Mouse (Mus musculus) neural tube, embryonic 11.5 days (tissue): Measurements from ENCODE around the gene Rfx8. TPM values are rescaled to one million over a fixed set of nuclear protein-coding genes. Genes with fewer than 3 reads are reported as not detected.

Experiments used
- ATAC-seq: fragments of 200-750 bp; cut with Nextera tagmentation; 2 replicates; pipeline ENCODE4 v1.8.0; 2017; ENCODE audit warnings: moderate number of reproducible peaks, mild to moderate bottlenecking, moderate TSS enrichment, moderate library complexity; ENCODE audit not compliant: insufficient read depth, low FRiP score, low TSS enrichment
- DNase-seq: peaks from one replicate; pipeline ENCODE4 v3.0.0-alpha.2; 2015; ENCODE audit warnings: low spot score
- H3K27ac ChIP-seq: fragments of 300-500 bp; sonication (generic); 2 replicates; pipeline ENCODE4 v1.5.1; 2014; ENCODE audit warnings: low read depth, mild to moderate bottlenecking, low read length
- H3K27me3 ChIP-seq: fragments of 300-500 bp; sonication (generic); 2 replicates; pipeline ENCODE4 v1.6.1; 2014; ENCODE audit warnings: mild to moderate bottlenecking, low read length, mixed read lengths; ENCODE audit not compliant: control insufficient read depth, insufficient read depth
- H3K36me3 ChIP-seq: fragments of 300-500 bp; sonication (generic); 2 replicates; pipeline ENCODE4 v1.6.1; 2014; ENCODE audit warnings: mild to moderate bottlenecking, low read length, moderate library complexity, mixed read lengths; ENCODE audit not compliant: control insufficient read depth, insufficient read depth
- H3K4me1 ChIP-seq: fragments of 300-500 bp; sonication (generic); 2 replicates; pipeline ENCODE4 v1.6.1; 2014; ENCODE audit warnings: low read length, mixed read lengths; ENCODE audit not compliant: control insufficient read depth, insufficient read depth
- H3K4me2 ChIP-seq: fragments of 300-500 bp; sonication (generic); 2 replicates; pipeline ENCODE4 v1.6.1; 2014; ENCODE audit warnings: low read depth, mild to moderate bottlenecking, moderate library complexity
- H3K4me3 ChIP-seq: fragments of 300-500 bp; sonication (generic); 2 replicates; pipeline ENCODE4 v1.5.1; 2014; ENCODE audit warnings: low read depth, low read length
- H3K9ac ChIP-seq: fragments of 300-500 bp; sonication (generic); 2 replicates; pipeline ENCODE4 v1.6.1; 2014; ENCODE audit warnings: mild to moderate bottlenecking, low read length
- H3K9me3 ChIP-seq: fragments of 300-500 bp; sonication (generic); 2 replicates; pipeline ENCODE4 v1.6.1; 2016; ENCODE audit warnings: low read length; ENCODE audit not compliant: control insufficient read depth
- WGBS: fragments of 180-500 bp; shearing (Covaris S2); extraction: QIAGEN DNeasy Blood & Tissue Kit; methylation state at CpG from one replicate; pipeline ENCODE4 v1.1.7; 2014; 5-methylcytosine and 5-hydroxymethylcytosine counted together
- polyA plus RNA-seq: library from polyadenylated mRNA; unstranded; fragments of >200 nt; fragmentation: Nextera tagmentation; extraction: Ambion mirVana; gene quantifications from 2 replicates; pipeline ENCODE4 v1.2.1, GENCODE M21; 2014

Rfx8 gene
- polyA plus RNA-seq, 1 experiment from 2014 or later, result 0.15 TPM

- Histone ChIP-seq H3K9ac (no peak overlapping the region), H3K4me1 (no peaks in the 10 kb centered on the region), H3K4me2 (no peak overlapping the region), H3K4me3 (no peak overlapping the region), H3K27ac (no peak overlapping the region), H3K36me3 (no peaks in the 10 kb centered on the region), H3K27me3 (no peaks in the 10 kb centered on the region), H3K9me3 (no peaks in the 10 kb centered on the region)
- DNase-seq (no peak), ATAC-seq (no peak)
- 70% methylated on average over 8 of the region's 8 CpGs for WGBS
Observed at GRCm38 (mm10) chr1:39678883-39679282, 41.9 kb downstream of the Rfx8 start.

- no peaks in the 10 kb centered on the region for H3K36me3 ChIP-seq
- no peak overlapping the region for H3K4me3 ChIP-seq
- no peak overlapping the region for H3K4me2 ChIP-seq
- 91% methylated on average over 5 of the region's 5 CpGs for WGBS
- no peak for DNase-seq
- ATAC-seq, result no peak
- H3K9ac ChIP-seq, result no peak overlapping the region
- H3K4me1 ChIP-seq, result no peaks in the 10 kb centered on the region
- H3K27ac ChIP-seq, result no peak overlapping the region
- no peaks in the 10 kb centered on the region for H3K27me3 ChIP-seq
- no peaks in the 10 kb centered on the region for H3K9me3 ChIP-seq
Observed at GRCm38 (mm10) chr1:39676221-39676876, 44.4 kb downstream of the Rfx8 start.

GRCm38 (mm10) chr1:39672362-39673105, 48.3 kb downstream of the Rfx8 start:
- Histone ChIP-seq H3K36me3 (no peaks in the 10 kb centered on the region), H3K4me2 (no peak overlapping the region), H3K4me3 (no peak overlapping the region), H3K4me1 (no peaks in the 10 kb centered on the region), H3K27me3 (no peaks in the 10 kb centered on the region), H3K27ac (no peak overlapping the region), H3K9me3 (no peaks in the 10 kb centered on the region), H3K9ac (no peak overlapping the region)
- ATAC-seq (no peak), DNase-seq (no peak)
- WGBS, result 73% methylated on average over 9 of the region's 9 CpGs

GRCm38 (mm10) chr1:39670211-39670935, 50.4 kb downstream of the Rfx8 start:
- H3K4me3 ChIP-seq, result no peak overlapping the region
- no peak for ATAC-seq
- WGBS, result 90% methylated on average over 17 of the region's 17 CpGs
- H3K4me2 ChIP-seq, result no peak overlapping the region
- no peak for DNase-seq
- H3K36me3 ChIP-seq, result no peaks in the 10 kb centered on the region
- H3K4me1 ChIP-seq, result no peaks in the 10 kb centered on the region
- no peaks in the 10 kb centered on the region for H3K27me3 ChIP-seq
- no peaks in the 10 kb centered on the region for H3K9me3 ChIP-seq
- H3K9ac ChIP-seq, result no peak overlapping the region
- no peak overlapping the region for H3K27ac ChIP-seq

GRCm38 (mm10) chr1:39666751-39667252, 54.0 kb downstream of the Rfx8 start:
- no peak overlapping the region for H3K4me3 ChIP-seq
- 87% methylated on average over 12 of the region's 12 CpGs for WGBS
- H3K4me2 ChIP-seq, result no peak overlapping the region
- H3K27me3 ChIP-seq, result no peaks in the 10 kb centered on the region
- no peak for DNase-seq
- H3K9me3 ChIP-seq, result no peaks in the 10 kb centered on the region
- no peak for ATAC-seq
- H3K36me3 ChIP-seq, result no peaks in the 10 kb centered on the region
- H3K27ac ChIP-seq, result no peak overlapping the region
- H3K9ac ChIP-seq, result no peak overlapping the region
- no peaks in the 10 kb centered on the region for H3K4me1 ChIP-seq

GRCm38 (mm10) chr1:39664039-39664625, 56.7 kb downstream of the Rfx8 start:
- no peaks in the 10 kb centered on the region for H3K9me3 ChIP-seq
- no peaks in the 10 kb centered on the region for H3K27me3 ChIP-seq
- H3K4me1 ChIP-seq, result no peaks in the 10 kb centered on the region
- no peak overlapping the region for H3K9ac ChIP-seq
- no peak overlapping the region for H3K4me2 ChIP-seq
- 88% methylated on average over 7 of the region's 7 CpGs for WGBS
- no peak overlapping the region for H3K4me3 ChIP-seq
- DNase-seq, result no peak
- no peak overlapping the region for H3K27ac ChIP-seq
- no peak for ATAC-seq
- no peaks in the 10 kb centered on the region for H3K36me3 ChIP-seq

GRCm38 (mm10) chr1:39663050-39663449, 57.7 kb downstream of the Rfx8 start:
- H3K4me3 ChIP-seq, result no peak overlapping the region
- no peak overlapping the region for H3K4me2 ChIP-seq
- H3K36me3 ChIP-seq, result no peaks in the 10 kb centered on the region
- ATAC-seq (no peak), DNase-seq (no peak)
- H3K27me3 ChIP-seq, result no peaks in the 10 kb centered on the region
- WGBS, result 89% methylated on average over 4 of the region's 4 CpGs
- no peak overlapping the region for H3K27ac ChIP-seq
- no peak overlapping the region for H3K9ac ChIP-seq
- no peaks in the 10 kb centered on the region for H3K9me3 ChIP-seq
- H3K4me1 ChIP-seq, result no peaks in the 10 kb centered on the region

GRCm38 (mm10) chr1:39656976-39657529, 63.7 kb downstream of the Rfx8 start:
- Histone ChIP-seq H3K27ac (no peak overlapping the region), H3K9me3 (no peaks in the 10 kb centered on the region), H3K9ac (no peak overlapping the region), H3K4me1 (no peaks in the 10 kb centered on the region), H3K27me3 (no peaks in the 10 kb centered on the region; the same call in 1 of the 2 replicates), H3K4me2 (no peak overlapping the region), H3K4me3 (no peak overlapping the region), H3K36me3 (no peaks in the 10 kb centered on the region)
- ATAC-seq (no peak), DNase-seq (no peak)
- 79% methylated on average over 6 of the region's 6 CpGs for WGBS
